Mouse (Mus musculus) heart, embryonic 14.5 days (tissue): Measurements from ENCODE around the gene Saysd1. TPM values are rescaled to one million over a fixed set of nuclear protein-coding genes. Genes with fewer than 3 reads are reported as not detected.

ENCODE experiments used
- polyA plus RNA-seq: library from polyadenylated mRNA; unstranded; fragments of >200 nt; fragmentation: Nextera tagmentation; extraction: Ambion mirVana; gene quantifications from 2 replicates; pipeline ENCODE4 v1.2.1, GENCODE M21; 2014

The Saysd1 gene
- polyA plus RNA-seq, 1 experiment from 2014 or later = 12.4 TPM

Other genes starting within 250 kb of the Saysd1 start
- 49.9 and 59.3 TPM in 2 replicates for gene Gng2, start 160.9 kb downstream of the Saysd1 start, polyA plus RNA-seq
- 1.8 and 1.9 TPM in 2 replicates for gene Kcnk5, start 43.3 kb upstream of the Saysd1 start, polyA plus RNA-seq
- not detected in 2 replicates for gene Kcnk16, start 130.7 kb upstream of the Saysd1 start, polyA plus RNA-seq
- 10.5 and 13.8 TPM in 2 replicates for gene Nudt13, start 156.2 kb upstream of the Saysd1 start, polyA plus RNA-seq
- gene Ecd, start 209.6 kb upstream of the Saysd1 start, polyA plus RNA-seq = 35.0 and 36.4 TPM in 2 replicates
- 29.7 and 30.4 TPM in 2 replicates for gene Fam149b, start 209.6 kb upstream of the Saysd1 start, polyA plus RNA-seq